Mouse (Mus musculus) kidney, postnatal 10 days (tissue): Measurements from ENCODE around the gene Atxn3.
"Not testable (repeated sequence)": the region's sequence is repeated elsewhere in the genome, so short reads cannot be mapped to it uniquely, and the experiment has no call there.

Experiments
- DNase-seq: peaks from one replicate; pipeline ENCODE4 v3.0.0; 2021; ENCODE audit warnings: mixed read lengths

Gene Atxn3

DNA sequence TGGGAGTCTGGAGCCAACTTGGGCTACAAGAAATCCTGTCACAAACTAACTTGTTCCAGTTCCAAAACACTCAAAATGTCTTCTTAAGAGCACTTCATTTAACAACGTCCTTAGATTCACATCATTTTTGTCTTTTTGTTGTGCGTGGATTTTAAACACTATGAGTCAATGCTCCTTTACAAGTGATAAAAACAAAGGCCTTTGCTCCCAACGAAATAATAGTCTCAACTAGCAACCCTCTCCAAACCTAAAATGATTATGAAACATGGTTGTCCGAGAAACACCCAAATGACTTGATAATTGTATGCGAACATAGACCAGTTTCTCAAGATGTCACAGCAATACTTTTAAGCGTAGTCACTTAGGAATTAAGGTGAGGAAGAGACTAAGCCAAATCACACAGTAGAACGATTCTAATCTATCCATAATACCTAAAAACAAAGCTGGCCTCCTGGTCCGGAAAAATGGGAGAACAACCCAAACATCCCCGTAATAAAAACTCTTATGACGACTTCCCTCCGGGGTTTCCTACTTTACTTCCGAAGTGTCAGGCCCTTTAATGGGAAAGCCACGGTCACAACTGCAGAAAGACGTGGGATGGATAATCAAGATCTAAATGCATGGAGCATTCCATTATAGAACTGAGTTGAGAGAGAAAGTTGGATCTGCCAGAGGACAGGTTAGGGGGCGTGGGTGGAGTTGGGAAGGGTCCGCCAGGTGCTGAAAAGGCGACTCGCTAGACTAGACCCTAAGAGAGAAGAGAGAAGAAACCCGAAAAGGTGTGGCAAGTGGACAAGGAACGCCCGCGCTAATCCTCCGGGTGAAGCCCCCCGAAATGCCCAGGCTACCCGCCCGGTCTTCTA lies 736 bp downstream of the Atxn3 start:
- DNase-seq: no peak

DNA sequence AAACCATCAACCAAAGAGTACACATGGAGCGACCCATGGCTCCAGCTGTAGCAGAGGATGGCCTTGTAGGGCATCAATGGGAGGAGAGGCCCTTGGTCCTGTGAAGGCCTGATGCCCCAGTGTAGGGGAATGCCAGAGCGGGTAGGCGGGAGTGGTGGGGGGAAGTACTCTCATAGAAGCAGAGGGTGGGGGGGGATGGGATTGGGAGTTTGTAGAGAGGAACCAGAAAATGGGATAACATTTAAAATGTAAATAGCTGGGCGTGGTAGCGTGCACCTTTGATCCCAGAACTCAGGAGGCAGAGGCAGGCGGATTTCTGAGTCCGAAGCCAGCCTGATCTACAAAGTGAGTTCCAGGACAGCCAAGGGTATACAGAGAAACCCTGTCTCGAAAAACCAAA lies 2.2 kb downstream of the Atxn3 start:
- not testable (repeated sequence) for DNase-seq

- DNase-seq: peak; percentile 15
Observed at GRCm38 (mm10) chr12:101948801-101949200, 9.2 kb downstream of the Atxn3 start.

- DNase-seq: no peak
Observed at GRCm38 (mm10) chr12:101947986-101948385, 10.1 kb downstream of the Atxn3 start.

DNA sequence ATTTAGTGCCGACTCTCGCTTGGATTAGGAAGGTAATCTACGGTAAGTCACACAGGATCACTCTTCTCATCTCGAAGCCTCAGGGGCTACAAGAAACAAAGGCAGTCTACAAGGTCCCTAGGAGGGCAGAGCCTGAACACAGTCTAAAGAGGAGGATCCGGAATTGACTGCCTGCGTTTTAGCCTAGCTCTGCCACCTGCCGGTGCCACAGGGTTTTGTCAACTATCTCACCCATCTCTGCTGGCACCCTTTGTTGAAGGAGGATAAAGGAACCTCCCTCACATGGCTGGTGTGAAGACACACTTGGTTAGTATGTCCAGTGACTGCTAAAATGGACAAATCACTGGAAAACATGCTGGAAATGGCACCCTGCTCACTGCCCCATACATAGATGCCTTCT lies 20.5 kb downstream of the Atxn3 start:
- no peak for DNase-seq

GRCm38 (mm10) chr12:101935223-101935622 lies 22.8 kb downstream of the Atxn3 start:
- no peak for DNase-seq

- DNase-seq: no peak
Observed at GRCm38 (mm10) chr12:101928423-101928822, 29.6 kb downstream of the Atxn3 start.

DNA sequence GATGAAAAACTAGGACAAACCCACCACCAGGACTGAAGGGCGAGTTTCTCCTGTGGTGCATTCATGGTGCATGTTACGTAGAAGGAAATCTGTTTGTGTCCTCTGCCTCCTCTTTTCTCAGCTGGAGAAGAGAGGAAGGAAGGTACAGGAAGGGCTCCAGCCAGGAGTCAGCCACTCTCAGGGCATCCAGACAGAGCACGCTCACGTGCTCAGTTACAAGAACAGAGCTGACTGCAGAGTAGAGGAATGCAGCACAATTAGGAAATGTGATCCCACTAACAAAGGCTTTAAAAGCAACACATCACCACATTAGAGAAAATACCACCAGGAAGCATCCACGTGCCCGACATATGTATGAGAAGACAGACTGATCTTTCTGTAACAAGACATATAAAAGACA lies 35.7 kb downstream of the Atxn3 start:
- DNase-seq: no peak

DNA sequence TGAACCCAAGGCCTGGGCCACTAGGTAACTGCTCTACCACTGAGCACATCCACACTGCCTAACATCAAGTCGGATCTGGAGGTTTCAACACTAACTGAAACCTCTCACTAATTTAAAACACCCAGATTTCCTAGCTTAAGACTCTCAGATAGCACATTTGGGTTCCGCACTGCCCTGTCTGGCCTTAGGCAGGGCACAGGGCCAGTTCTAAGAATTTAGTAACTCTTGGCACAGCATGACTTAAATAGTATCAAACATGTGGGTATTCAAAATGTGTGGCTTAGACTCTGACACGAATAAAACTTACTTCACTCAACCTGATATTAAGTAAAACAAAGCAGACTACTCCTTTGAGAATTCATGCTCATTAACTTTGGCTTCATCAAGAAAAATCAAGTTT lies 38.2 kb downstream of the Atxn3 start:
- no peak for DNase-seq

DNA sequence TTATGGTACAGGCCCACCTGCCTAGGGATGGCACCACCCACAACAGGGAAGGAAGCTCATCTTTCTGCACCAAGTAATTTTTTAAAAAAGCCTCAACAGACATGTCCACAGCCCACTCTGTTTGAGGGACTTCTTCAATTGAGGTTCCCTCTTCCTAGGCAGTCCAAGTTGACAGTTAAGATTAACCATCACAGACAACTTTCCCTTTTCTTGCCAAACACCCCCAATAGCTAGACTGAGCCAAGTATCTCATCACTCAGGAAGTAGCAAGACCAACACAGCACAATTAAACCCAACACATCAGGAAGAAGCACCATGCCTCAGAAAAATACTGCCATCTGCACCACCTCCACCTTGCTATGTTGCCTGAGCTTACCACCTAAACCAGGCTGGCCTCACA lies 40.9 kb downstream of the Atxn3 start:
- no peak for DNase-seq

DNA sequence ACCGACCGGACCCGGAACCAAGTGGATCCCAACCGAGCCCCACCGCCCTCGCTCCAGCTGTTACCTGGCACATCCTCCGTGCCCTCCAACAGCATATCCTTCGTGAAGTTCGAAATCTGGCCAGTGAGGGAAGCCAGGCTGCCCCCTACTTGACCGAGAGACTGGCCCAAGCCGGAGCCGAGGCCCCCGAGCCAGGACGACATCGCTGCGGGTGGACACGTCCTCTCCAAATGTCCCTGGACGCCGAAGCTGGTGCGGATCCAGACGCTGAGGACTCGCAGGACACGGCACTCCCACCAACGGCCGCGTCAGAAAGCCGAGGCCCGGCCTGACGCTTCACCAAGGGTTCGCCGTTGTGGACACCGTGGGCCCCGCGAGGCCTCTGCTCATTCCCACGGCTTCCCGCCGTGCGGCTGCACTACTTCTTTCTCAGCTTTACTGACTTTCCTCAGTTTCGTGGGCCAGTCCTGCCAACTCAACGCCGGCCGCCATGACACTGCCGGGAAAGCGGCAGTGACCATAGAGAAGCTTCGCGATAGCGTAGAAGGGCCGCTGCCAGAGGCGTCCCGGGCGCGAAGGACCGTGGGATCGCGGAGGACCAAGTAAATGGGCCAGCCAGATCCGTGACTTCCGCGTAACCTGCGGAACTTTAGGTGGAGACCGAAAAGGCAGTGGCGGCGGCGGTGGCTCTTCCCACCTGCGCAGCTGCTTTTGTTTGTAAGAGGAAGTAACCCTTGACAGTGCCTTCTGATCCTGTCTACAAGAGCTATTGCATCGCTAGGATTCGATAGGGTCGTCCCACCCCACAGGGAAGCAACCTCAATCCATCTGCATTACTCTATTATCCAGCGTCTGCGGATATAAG lies 45.2 kb downstream of the Atxn3 start, which contains the start of gene Trip11:
Gene Trip11 (minus strand): TSS at position 642 of the 865 bp plus-strand sequence.
- peak; percentile 95 for DNase-seq

- no peak for DNase-seq
Observed at GRCm38 (mm10) chr12:101911346-101911745, 46.7 kb downstream of the Atxn3 start.

- no peak for DNase-seq
Observed at GRCm38 (mm10) chr12:101910360-101910759, 47.7 kb downstream of the Atxn3 start.

- no peak for DNase-seq
Observed at GRCm38 (mm10) chr12:101905817-101906216, 52.2 kb downstream of the Atxn3 start.

GRCm38 (mm10) chr12:101904906-101905305 lies 53.1 kb downstream of the Atxn3 start:
- no peak for DNase-seq

- no peak for DNase-seq
Observed at GRCm38 (mm10) chr12:101904170-101904569, 53.9 kb downstream of the Atxn3 start.

- no peak for DNase-seq
Observed at GRCm38 (mm10) chr12:101899671-101900245, 58.3 kb downstream of the Atxn3 start.

DNA sequence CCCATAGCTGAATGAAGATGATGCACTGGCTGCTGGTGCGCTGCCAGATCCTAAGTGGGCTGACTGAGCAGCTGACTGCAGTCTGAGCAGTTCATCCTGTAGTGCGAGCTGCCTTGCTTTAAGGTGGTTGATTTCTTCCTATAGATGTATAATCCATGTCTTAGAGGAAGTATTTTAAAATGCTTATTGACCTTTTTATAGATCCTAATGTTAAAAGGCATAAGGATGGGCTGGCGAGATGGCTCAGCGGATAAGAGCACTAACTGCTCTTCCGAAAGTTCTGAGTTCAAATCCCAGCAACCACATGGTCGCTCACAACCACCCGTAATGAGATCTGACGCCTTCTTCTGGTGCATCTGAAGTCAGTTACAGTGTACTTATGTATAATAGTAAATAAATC lies 59.1 kb downstream of the Atxn3 start:
- DNase-seq: no peak

DNA sequence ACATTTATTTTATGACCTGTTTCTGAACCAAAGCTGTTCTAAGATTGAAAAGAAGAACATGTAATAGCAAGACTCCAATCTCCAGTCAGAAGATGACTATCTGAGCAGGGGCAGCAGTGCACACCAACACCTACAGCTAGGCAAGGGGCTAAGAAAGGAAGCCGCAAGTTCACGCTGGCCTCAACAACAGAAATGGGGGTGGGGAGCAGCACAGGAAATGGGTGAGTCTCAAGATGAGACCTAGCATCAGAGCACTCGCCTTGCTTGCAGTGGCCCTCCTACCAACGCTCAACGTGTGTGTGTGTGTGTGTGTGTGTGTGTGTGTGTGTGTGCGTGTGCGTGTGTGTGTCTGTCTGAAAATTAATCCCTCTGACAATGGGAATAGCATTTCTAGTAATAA lies 60.9 kb downstream of the Atxn3 start:
- DNase-seq: no peak

DNA sequence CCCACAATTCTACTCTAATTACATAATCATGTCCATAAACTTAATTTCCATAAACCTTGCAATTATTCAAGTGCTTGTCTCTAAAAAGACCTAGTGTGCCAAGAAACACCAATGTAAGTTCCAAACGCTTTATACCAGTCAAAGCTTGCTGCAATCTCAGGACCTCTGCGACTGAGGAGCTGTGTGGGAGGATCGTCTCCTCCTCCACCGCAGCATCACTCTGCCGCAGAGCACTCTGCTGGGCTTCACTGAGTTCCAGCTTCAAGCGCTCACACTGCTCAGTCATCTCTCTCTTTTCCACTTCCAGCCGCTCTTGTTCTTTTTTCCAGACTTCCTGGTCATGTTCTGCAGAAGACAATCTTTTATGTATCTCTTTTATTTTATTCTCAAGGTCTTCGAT lies 64.8 kb downstream of the Atxn3 start:
- no peak for DNase-seq

DNA sequence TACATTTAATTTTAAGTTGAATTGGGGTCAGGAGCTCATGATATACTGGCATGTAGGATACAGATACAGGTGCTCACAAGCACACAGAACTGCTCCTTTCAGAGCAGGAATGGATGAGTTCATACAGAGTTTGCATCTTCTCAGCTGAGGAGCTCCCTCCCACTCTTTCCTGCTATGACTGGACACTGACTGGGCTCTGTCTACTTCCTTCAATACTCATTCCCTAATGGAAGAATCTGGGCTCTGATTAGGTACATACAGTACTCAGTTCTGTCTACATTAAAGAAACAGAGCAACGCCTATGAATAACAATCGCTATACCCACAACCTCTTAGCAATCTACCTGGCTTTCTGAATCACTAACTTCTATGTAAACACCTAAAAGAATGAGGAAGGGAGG lies 65.2 kb downstream of the Atxn3 start:
- DNase-seq: no peak

DNA sequence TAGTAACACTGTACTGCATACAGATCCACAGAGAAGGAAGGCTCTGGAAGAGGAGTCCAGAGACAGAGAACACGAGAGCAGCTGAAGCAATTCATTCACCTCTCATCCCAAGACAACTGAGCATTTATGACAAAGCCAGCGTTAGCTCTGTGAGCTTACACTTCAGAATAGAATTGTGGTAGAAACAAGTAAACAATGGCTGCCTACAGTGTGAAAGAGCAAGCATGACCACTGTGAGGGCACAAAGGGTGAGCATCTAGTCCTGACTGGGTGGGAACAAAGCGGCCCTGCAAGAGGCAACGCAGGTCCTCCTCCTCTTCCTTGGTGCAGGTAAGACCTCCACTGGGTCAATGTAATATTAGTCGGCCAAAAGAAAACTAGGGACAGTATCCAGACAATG lies 67.0 kb downstream of the Atxn3 start:
- DNase-seq: no peak

DNA sequence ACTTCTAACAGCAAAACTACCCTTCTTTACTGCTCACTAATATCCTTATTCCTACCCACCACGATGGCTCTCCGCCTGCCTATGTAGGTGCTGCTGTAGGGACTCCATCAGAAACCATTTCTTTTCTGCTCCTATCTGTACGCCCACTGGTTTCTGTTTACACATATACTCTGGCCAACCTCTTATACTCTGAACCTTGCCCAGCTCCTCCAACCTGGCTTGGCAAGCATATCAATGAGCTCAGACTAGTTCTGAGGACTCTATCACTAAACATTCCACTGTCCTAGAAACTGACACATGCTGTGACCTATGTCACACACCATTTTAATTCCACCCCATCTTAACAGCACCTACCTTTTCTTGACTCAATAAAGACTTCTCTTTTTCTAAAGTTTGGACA lies 68.7 kb downstream of the Atxn3 start:
- DNase-seq: no peak

- no peak for DNase-seq
Observed at GRCm38 (mm10) chr12:101888312-101888711, 69.7 kb downstream of the Atxn3 start.
